Mouse (Mus musculus): ENCODE measurements around the gene Gm49380. TPM values are rescaled to one million over a fixed set of nuclear protein-coding genes. Genes with fewer than 3 reads are reported as not detected.
"Not testable (repeated sequence)": the region's sequence is repeated elsewhere in the genome, so short reads cannot be mapped to it uniquely, and the experiment has no call there.

Gm49380 gene
- total and polyA plus RNA-seq, 2 experiments from 2014 or later, result 0.81 TPM; not detected in 1

DNA sequence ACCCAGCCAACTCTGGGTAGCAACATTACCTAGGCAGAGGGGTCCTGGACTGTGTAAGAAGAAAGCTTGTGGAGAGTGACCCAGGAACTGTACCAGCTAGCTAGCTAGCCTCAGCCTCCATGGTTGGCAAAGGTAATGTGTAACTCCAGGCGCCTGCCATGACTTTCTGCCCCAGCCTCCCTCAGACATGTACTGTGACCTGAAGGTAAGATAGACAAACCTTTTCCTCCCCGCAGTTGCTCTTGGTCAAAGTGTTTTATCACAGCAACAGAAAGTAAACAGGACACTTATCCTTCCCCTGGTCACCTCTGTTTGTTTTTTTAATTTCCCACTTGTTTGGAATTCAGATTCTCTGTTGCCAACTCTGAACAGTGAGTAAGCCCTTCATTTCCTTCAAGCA is 1.2 kb upstream of the Gm49380 start:
- Histone ChIP-seq H3K4me3 (ENCODE audit: low read depth, low read length) (no peak overlapping the region), H3K9me3 (ENCODE audit: low read length) (no peaks in the 10 kb centered on the region), H3K4me2 (ENCODE audit: low read depth) (no peak overlapping the region), H3K27ac (ENCODE audit: low read depth, low read length) (no peak overlapping the region), H3K4me1 (ENCODE audit: insufficient read depth) (peaks cover 11% of the 10 kb centered on the region; the same call in 1 of the 2 replicates), H3K9ac (no peak overlapping the region), H3K36me3 (ENCODE audit: insufficient read depth) (no peaks in the 10 kb centered on the region), H3K27me3 (ENCODE audit: insufficient read depth, low read length) (no peaks in the 10 kb centered on the region)
- DNase-seq (no peak), ATAC-seq (no peak)
- WGBS, result 94% methylated on average over 2 of the region's 2 CpGs
- no peak for TF ChIP-seq CTCF (IDR thresholded peaks at IDR 0.05; ENCODE audit: low read depth)

DNA sequence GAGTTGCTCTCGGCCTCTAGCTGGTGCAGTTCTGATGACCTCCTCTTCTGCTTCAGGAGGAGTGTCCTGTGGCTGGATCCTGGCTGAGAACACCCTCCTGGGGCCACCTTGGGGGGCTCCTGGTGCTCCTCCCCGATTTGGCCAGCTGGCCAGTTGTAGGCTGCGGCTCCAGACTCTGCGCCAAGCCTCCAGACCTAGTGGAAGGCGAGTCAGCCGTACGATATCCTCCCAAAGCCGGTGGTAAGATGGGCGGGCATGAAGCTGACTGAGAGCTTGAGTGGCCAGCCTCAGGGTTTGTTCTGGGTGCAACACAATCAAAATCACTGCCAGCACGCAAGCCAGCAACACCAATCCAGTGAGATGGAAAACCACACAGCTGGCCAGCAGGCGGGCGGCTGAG is 1.4 kb downstream of the Gm49380 start:
- H3K36me3 ChIP-seq (ENCODE audit: insufficient read depth); ATAC-seq; H3K9ac ChIP-seq; H3K9me3 ChIP-seq (ENCODE audit: low read length); H3K27me3 ChIP-seq (ENCODE audit: insufficient read depth, low read length); H3K4me3 ChIP-seq (ENCODE audit: low read depth, low read length); DNase-seq; H3K27ac ChIP-seq (ENCODE audit: low read depth, low read length): not testable (repeated sequence)
- Histone ChIP-seq H3K4me2 (ENCODE audit: low read depth) (peak overlapping the region; percentile 53; the same call in 1 of the 2 replicates), H3K4me1 (ENCODE audit: insufficient read depth) (peaks cover 33% of the 10 kb centered on the region; the same call in 1 of the 2 replicates)
- 64% methylated on average over 8 of the region's 12 CpGs for WGBS

DNA sequence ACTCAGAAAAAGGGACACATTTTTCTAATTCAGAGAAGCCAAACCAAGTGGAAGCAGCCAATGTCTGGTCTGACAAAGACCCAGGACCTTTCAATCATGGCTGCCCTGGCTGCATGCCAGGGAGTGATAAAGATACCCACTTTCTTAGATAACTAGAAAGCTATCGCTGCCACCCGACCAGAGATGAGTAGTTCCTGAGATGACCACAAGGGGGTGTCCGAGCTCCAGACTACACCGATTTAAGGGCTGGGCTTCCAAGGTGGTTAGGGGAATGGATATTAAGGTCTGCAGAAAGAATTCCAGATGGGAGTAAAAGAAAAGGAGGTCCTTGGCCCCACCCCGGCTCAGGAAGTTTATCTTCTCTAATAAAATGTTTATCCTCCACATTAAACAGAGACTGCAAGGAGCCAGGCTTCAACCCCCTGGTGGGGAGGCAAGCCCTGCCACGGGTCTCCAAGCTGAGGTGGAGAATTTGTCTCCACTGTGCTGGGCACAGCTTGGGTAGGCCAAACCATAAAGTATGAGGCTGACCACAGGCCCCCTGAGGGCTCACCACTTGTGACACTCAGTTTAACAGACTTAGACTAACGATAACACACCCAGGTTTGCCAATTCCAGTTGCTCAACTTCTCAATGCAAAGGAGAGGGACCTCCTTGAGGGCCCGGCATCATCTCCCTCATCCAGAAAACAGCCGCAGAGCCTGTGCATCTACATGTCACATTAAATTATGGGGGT is 3.8 kb downstream of the Gm49380 start:
- H3K36me3 ChIP-seq (ENCODE audit: insufficient read depth), result no peaks in the 10 kb centered on the region
- 30% methylated on average over 9 of the region's 9 CpGs for WGBS
- peak; percentile 84 for DNase-seq
- peak; percentile 83 for TF ChIP-seq CTCF (IDR thresholded peaks at IDR 0.05; ENCODE audit: low read depth)
- no peaks in the 10 kb centered on the region for H3K9me3 ChIP-seq (ENCODE audit: low read length)
- peak overlapping the region; percentile 25 for H3K4me2 ChIP-seq (ENCODE audit: low read depth)
- H3K4me3 ChIP-seq (ENCODE audit: low read depth, low read length), result no peak overlapping the region
- no peak overlapping the region for H3K27ac ChIP-seq (ENCODE audit: low read depth, low read length)
- peaks cover 34% of the 10 kb centered on the region; the same call in 1 of the 2 replicates for H3K4me1 ChIP-seq (ENCODE audit: insufficient read depth)
- H3K27me3 ChIP-seq (ENCODE audit: insufficient read depth, low read length), result no peaks in the 10 kb centered on the region
- peak overlapping the region; percentile 3; the same call in 1 of the 2 replicates for H3K9ac ChIP-seq
- no peak for ATAC-seq

DNA sequence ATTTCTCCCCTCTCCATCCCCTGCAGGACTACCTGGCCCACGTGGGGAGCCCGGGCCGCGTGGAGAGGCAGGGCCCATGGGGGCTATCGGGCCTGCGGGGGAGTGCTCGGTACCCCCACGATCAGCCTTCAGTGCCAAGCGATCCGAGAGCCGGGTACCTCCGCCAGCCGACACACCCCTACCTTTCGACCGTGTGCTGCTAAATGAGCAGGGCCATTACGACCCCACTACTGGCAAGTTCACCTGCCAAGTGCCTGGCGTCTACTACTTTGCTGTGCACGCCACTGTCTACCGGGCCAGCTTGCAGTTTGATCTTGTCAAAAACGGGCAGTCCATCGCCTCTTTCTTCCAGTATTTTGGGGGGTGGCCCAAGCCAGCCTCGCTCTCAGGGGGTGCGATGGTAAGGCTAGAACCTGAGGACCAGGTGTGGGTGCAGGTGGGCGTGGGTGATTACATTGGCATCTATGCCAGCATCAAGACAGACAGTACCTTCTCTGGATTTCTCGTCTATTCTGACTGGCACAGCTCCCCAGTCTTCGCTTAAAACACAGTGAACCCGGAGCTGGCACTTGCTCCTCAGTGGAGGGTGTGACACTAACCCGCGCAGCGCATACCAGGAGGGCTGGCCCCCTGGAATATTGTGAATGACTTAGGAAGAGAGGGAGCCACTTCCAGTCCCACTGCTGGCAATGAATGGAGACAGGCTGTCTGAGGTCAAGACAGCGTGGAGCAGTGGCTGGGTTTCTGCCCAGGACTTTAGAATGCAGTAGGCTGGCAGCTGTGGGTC is 4.8 kb downstream of the Gm49380 start:
- ATAC-seq (no peak), DNase-seq (no peak)
- Histone ChIP-seq H3K4me3 (ENCODE audit: low read depth, low read length) (no peak overlapping the region), H3K27ac (ENCODE audit: low read depth, low read length) (no peak overlapping the region), H3K9me3 (ENCODE audit: low read length) (no peaks in the 10 kb centered on the region), H3K4me2 (ENCODE audit: low read depth) (peak overlapping the region; percentile 37), H3K9ac (peak overlapping the region; percentile 31; the same call in 1 of the 2 replicates), H3K36me3 (ENCODE audit: insufficient read depth) (no peaks in the 10 kb centered on the region), H3K4me1 (ENCODE audit: insufficient read depth) (peaks cover 34% of the 10 kb centered on the region; the same call in 1 of the 2 replicates), H3K27me3 (ENCODE audit: insufficient read depth, low read length) (no peaks in the 10 kb centered on the region)
- no peak for TF ChIP-seq CTCF (IDR thresholded peaks at IDR 0.05; ENCODE audit: low read depth)
- 73% methylated on average over 31 of the region's 31 CpGs for WGBS

DNA sequence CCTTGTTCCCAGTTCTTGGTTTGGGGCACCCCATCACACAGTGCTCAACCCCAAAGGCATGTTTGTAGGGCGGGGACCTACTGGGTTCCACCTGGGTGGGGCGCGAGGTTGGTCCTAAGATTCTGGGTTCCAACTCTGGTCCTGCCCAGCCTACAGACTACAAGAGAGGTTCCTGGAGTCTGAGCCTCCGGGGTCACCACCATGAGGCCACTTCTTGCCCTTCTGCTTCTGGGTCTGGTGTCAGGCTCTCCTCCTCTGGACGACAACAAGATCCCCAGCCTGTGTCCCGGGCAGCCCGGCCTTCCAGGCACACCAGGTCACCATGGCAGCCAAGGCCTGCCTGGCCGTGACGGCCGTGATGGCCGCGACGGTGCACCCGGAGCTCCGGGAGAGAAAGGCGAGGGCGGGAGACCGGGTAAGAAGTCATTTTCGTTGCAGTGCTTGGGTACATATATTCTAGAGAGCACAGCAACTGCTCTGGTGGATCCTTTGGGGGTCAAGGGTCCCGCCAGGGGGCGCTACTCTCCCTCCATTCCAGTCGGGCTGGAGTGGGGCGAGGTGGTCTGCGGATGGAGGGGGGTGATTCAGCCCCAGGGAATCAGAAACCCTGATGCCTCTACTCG is 5.6 kb downstream of the Gm49380 start:
- DNase-seq, result no peak

DNA sequence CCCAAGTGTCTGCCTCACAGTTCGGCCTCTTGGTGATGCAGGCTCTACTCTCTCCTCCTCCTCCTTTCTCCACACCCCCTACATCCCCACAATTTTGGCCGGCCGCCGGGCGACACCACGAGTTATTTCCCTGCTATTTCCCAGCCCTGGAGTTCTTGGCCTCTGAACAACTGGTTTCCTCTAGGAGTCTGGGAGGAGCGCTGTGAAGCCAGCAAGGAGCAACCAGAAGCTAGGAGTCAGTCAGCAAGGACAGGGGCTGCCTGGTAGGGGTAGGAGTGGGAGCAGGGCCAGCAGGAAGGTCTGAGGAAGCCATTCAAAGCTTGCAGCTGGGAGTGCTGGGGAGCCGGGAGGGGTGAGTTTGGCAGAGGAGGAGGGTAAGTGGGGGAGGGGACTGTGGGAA is 6.2 kb downstream of the Gm49380 start, which contains the start of gene C1qtnf5:
Gene C1qtnf5 (plus strand): TSS at position 136 of the 400 bp plus-strand sequence.
- peaks cover 34% of the 10 kb centered on the region; the same call in 1 of the 2 replicates for H3K4me1 ChIP-seq (ENCODE audit: insufficient read depth)
- whole genome bisulfite sequencing, result 17% methylated on average over 8 of the region's 8 CpGs
- DNase-seq (peak; percentile 75), ATAC-seq (peak; percentile 86)
- peak within 1 kb of the TSS; percentile 31; the same call in 1 of the 2 replicates for H3K9ac ChIP-seq
- peak within 1 kb of the TSS; percentile 37 for H3K4me2 ChIP-seq (ENCODE audit: low read depth)
- TF ChIP-seq CTCF (IDR thresholded peaks at IDR 0.05; ENCODE audit: low read depth), result no peak
- no peaks in the 10 kb centered on the region for H3K36me3 ChIP-seq (ENCODE audit: insufficient read depth)
- H3K4me3 ChIP-seq (ENCODE audit: low read depth, low read length), result no peak within 1 kb of the TSS
- H3K27ac ChIP-seq (ENCODE audit: low read depth, low read length), result peak within 1 kb of the TSS; percentile 69
- no peaks in the 10 kb centered on the region for H3K27me3 ChIP-seq (ENCODE audit: insufficient read depth, low read length)
- H3K9me3 ChIP-seq (ENCODE audit: low read length), result no peaks in the 10 kb centered on the region

More for the DNA sequence above, 5.6 kb downstream of the Gm49380 start:
- H3K4me2 ChIP-seq (ENCODE audit: low read depth), result peak overlapping the region; percentile 37
- H3K9ac ChIP-seq, result peak overlapping the region; percentile 31; the same call in 1 of the 2 replicates
- peak; percentile 51 for TF ChIP-seq CTCF (IDR thresholded peaks at IDR 0.05; ENCODE audit: low read depth)
- no peaks in the 10 kb centered on the region for H3K9me3 ChIP-seq (ENCODE audit: low read length)
- ATAC-seq, result peak; percentile 45
- peaks cover 34% of the 10 kb centered on the region; the same call in 1 of the 2 replicates for H3K4me1 ChIP-seq (ENCODE audit: insufficient read depth)
- no peaks in the 10 kb centered on the region for H3K27me3 ChIP-seq (ENCODE audit: insufficient read depth, low read length)
- peak overlapping the region; percentile 69 for H3K27ac ChIP-seq (ENCODE audit: low read depth, low read length)
- no peaks in the 10 kb centered on the region for H3K36me3 ChIP-seq (ENCODE audit: insufficient read depth)
- H3K4me3 ChIP-seq (ENCODE audit: low read depth, low read length), result no peak overlapping the region
- 34% methylated on average over 25 of the region's 25 CpGs for WGBS
